Mouse (Mus musculus): ENCODE measurements around the gene Tbc1d4. TPM values are rescaled to one million over a fixed set of nuclear protein-coding genes. Genes with fewer than 3 reads are reported as not detected.

The Tbc1d4 gene
- polyA plus RNA-seq, 1 experiment from 2014 or later, result 11.2 TPM

DNA sequence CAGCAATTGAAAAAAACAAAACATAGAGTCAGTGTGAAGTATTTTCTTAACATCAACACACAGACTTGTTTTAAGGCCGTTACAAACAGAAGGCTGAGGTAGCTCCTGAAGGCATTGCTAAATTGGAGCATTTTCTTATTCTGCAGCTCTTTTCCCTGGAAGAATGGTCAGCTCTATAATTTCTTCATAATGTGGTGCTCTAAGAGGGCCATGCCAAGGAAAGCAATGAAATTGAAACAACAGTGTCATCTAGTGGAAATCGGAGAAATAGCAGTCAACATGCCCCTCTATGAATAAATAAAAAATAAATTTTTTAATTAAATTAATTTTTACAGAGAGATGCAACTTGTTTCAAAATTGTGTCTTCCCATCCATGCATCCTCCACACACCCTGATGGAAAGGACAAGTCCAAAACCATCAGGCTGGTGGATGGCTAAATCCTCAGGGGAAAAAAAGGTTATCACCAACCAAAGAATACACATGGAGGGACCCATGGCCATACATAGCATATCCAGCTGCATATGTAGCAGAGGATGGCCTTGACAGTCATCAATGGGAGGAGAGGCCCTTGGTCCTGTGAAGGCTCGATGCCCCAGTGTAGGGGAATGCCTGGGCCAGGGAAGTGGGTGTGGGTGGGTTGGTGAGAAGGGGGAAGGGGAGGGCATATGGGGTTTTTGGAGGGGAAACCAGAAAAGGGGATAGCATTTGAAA lies 180.0 kb downstream of the Tbc1d4 start:
- ATAC-seq (ENCODE audit: low FRiP score), result peak; percentile 54; the same call in 1 of the 2 replicates
- Histone ChIP-seq H3K9ac (no peak overlapping the region), H3K4me2 (replicated peaks) (no peak overlapping the region), H3K4me1 (no peaks in the 10 kb centered on the region), H3K36me3 (no peaks in the 10 kb centered on the region), H3K27ac (no peak overlapping the region), H3K27me3 (no peaks in the 10 kb centered on the region), H3K9me3 (replicated peaks) (no peaks in the 10 kb centered on the region), H3K4me3 (no peak overlapping the region)
- WGBS, result 37% methylated on average over 3 of the region's 3 CpGs

DNA sequence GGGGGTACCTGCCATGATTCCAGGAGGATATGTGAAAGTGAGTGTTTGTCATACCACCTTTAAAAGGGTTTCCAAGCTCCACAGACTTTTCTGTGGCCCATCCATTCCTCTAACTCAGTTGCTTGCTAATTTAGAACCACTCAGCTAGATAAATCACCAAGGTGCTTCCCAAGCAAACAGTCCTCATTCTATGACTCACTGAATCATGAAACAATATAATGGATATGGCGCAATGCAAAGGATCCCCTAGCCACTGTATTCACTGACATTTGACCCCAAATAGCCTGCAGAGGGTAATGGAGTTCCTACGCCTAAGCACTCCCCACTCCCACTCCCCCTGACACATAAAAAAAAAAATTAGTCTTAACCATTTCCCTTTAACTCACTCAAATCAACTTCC lies 191.3 kb downstream of the Tbc1d4 start:
- H3K4me1 ChIP-seq, result no peaks in the 10 kb centered on the region
- H3K27ac ChIP-seq, result no peak overlapping the region
- H3K36me3 ChIP-seq, result no peaks in the 10 kb centered on the region
- 78% methylated on average over 2 of the region's 2 CpGs for WGBS
- H3K4me3 ChIP-seq, result no peak overlapping the region
- no peak overlapping the region for H3K9ac ChIP-seq
- ATAC-seq (ENCODE audit: low FRiP score), result no peak
- H3K9me3 ChIP-seq (replicated peaks), result no peaks in the 10 kb centered on the region
- no peak overlapping the region for H3K4me2 ChIP-seq (replicated peaks)
- no peaks in the 10 kb centered on the region for H3K27me3 ChIP-seq

Other genes starting within 250 kb of the Tbc1d4 start
- gene Commd6, start 31.5 kb upstream of the Tbc1d4 start, polyA plus RNA-seq (2016; fragmentation: Nextera tagmentation; extraction: Ambion mirVana), result 89.2 and 100 TPM in 2 replicates
- gene Uchl3, start 44.8 kb upstream of the Tbc1d4 start, polyA plus RNA-seq (2016; fragmentation: Nextera tagmentation; extraction: Ambion mirVana), result 168 and 172 TPM in 2 replicates
- gene Gm9922, start 120.6 kb upstream of the Tbc1d4 start, polyA plus RNA-seq (2016; fragmentation: Nextera tagmentation; extraction: Ambion mirVana), result 0.85 and 2.3 TPM in 2 replicates
- 4.2 and 4.5 TPM in 2 replicates for gene Lmo7, start 120.8 kb upstream of the Tbc1d4 start, polyA plus RNA-seq (2016; fragmentation: Nextera tagmentation; extraction: Ambion mirVana)